Mouse (Mus musculus) B cell, adult 2 months (primary cell): ENCODE results near the gene Cad.

Source experiments
- DNase-seq, 2 experiments: peaks; one replicate each; pipeline ENCODE4 v3.0.0; 2022

The Cad gene

GRCm38 (mm10) chr5:31110781-31111180, 56.2 kb downstream of the Cad start:
- DNase-seq = peak; percentile 30 to 43

GRCm38 (mm10) chr5:31116354-31116753, 61.8 kb downstream of the Cad start, which contains the start of gene Trim54:
Gene Trim54, plus strand, starts transcription at chr5:31116712.
- no peak for DNase-seq

DNA sequence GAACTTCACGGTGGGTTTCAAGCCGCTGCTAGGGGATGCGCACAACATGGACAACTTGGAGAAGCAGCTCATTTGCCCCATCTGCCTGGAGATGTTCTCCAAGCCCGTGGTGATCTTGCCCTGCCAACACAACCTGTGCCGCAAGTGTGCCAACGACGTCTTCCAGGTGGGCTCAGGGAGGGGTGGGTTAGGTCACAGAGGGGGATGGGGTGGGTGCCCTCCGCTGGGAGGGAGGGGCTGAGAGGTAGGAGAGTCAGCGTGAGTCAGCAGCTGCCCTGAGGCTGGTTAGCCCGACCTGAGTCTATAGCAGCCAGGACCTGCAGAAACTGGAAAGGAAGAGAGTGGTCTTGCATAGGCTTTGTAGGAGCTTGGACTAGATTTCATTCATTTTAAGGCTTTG, 62.3 kb downstream of the Cad start:
- no peak for DNase-seq

GRCm38 (mm10) chr5:31121111-31121510, 66.5 kb downstream of the Cad start:
- DNase-seq = no peak

DNA sequence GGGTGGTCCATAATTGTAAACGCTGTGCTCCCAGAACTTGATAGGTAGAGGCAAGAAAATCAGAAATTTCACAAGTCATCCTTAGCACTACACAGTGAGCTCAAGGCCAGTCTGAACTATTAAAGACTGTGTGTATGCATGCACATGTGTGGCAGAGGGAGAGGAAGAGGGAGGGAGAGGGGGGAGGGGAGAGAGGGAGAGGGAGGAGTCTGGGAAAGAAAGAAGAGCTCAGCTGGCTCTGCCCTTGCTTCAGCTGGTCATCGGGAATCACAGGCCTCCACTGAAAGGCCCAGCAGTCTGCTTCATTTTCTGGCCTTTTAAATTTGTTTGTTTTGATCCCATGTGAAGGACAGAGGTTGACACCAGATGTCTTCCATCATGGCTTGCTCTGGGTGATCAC, 68.9 kb downstream of the Cad start:
- DNase-seq = no peak

DNA sequence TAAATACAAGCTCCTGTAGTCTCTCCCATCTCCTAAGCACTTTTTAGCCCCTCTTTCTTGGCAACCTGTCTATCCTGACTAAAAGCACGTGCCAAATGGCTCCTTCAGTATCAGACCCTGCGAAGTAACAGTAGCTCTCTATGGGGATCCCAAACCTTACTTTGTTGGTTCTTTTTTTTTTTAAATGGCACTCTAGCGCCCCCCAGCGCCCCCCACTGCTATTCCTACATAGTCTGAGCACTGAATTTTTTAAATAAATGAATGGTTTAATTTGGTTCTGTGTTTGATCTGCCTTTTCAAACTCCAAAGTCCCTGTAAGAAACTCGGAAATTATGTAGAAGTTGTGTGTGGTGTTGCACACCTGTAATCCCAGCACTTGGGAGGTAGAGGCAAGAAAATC, 71.5 kb downstream of the Cad start:
- peak in 1 of 2 experiments; percentile 22 for DNase-seq
